In genomic region chr10:119447930-119448329, GRCm38 (mm10) we compare ENCODE assay signal across 18 mouse cellular contexts. TPM values are rescaled to one million over a fixed set of nuclear protein-coding genes. Genes with fewer than 3 reads are reported as not detected.
A peak's percentile ranks its signal among the peaks of the same experiment; 100 is the strongest.
DNase-seq lines count a peak whose midpoint lies in the region; ATAC-seq and TF ChIP-seq lines count a peak whose summit lies in the region.
"Had no signal": no experiment of that assay in that cellular context is flagged by ENCODE, and none has a peak within 500 bp of the region (broad histone marks: within the 10 kb centered on the region; RNA-seq: fewer than 3 reads in every experiment).

No protein-coding gene starts in this region.

- H3K4me1 ChIP-seq in liver, embryonic 15.5 days (replicated peaks), result no peaks in the 10 kb centered on the region
- H3K4me1 ChIP-seq in lung, embryonic 15.5 days, result no peaks in the 10 kb centered on the region
- H3K4me1 ChIP-seq in intestine, postnatal 0 days (replicated peaks; ENCODE audit: control insufficient read depth, insufficient read depth, low read length), result no peaks in the 10 kb centered on the region
- H3K4me1 ChIP-seq: heart, embryonic 15.5 days had no signal

- H3K4me3 ChIP-seq in liver, embryonic 15.5 days (replicated peaks), result no peak overlapping the region
- H3K4me3 ChIP-seq in lung, embryonic 15.5 days, result no peak overlapping the region
- no peak overlapping the region for H3K4me3 ChIP-seq in intestine, postnatal 0 days (ENCODE audit: low read depth, low read length)
- H3K4me3 ChIP-seq: embryonic facial prominence, embryonic 10.5 days; forebrain, embryonic 13.5 days; heart, adult 2 months; heart, embryonic 15.5 days had no signal

- 47% methylated on average over 3 of the region's 3 CpGs for WGBS in liver, embryonic 15.5 days (ENCODE audit: insufficient replicate concordance)
- WGBS in lung, embryonic 15.5 days, result 65% methylated on average over 3 of the region's 3 CpGs
- WGBS in intestine, postnatal 0 days, result 42% methylated on average over 3 of the region's 3 CpGs

- H3K27ac ChIP-seq in liver, embryonic 15.5 days (replicated peaks), result no peak overlapping the region
- H3K27ac ChIP-seq in lung, embryonic 15.5 days, result no peak overlapping the region
- H3K27ac ChIP-seq in intestine, postnatal 0 days (ENCODE audit: low read depth, low read length), result no peak overlapping the region
- H3K27ac ChIP-seq: embryonic facial prominence, embryonic 10.5 days; forebrain, embryonic 13.5 days; heart, adult 2 months; heart, embryonic 15.5 days had no signal

- peaks cover 11% of the 10 kb centered on the region for H3K27me3 ChIP-seq in liver, embryonic 15.5 days
- peaks cover 7% of the 10 kb centered on the region; the same call in 1 of the 2 replicates for H3K27me3 ChIP-seq in lung, embryonic 15.5 days
- peaks cover 6% of the 10 kb centered on the region; the same call in 1 of the 2 replicates for H3K27me3 ChIP-seq in intestine, postnatal 0 days (replicated peaks; ENCODE audit: control insufficient read depth, insufficient read depth, low read length)
- H3K27me3 ChIP-seq: forebrain, embryonic 13.5 days had no signal

- DNase-seq in liver, result no peak
- no peak for DNase-seq in lung, adult 18-20 months
- DNase-seq in right cerebral cortex, postnatal 36 days (ENCODE audit: low spot score in 2 of 2), result no peak
- DNase-seq: adrenal gland, adult 2 months; adrenal gland, postnatal 25 days; cerebellum, adult 18-20 months; cerebellum, adult 9-11 months; forebrain, postnatal 0 days; gastrocnemius, postnatal 14 days; heart, adult 2 months; heart, postnatal 14 days had no signal

- H3K9ac ChIP-seq in liver, embryonic 15.5 days, result no peak overlapping the region
- H3K9ac ChIP-seq in lung, embryonic 15.5 days, result no peak overlapping the region
- H3K9ac ChIP-seq in intestine, postnatal 0 days (ENCODE audit: low read depth, low read length), result no peak overlapping the region
- H3K9ac ChIP-seq: forebrain, embryonic 13.5 days; forebrain, postnatal 0 days; heart, embryonic 15.5 days had no signal

- H3K4me2 ChIP-seq in liver, embryonic 15.5 days, result peak overlapping the region; percentile 32
- H3K4me2 ChIP-seq in lung, embryonic 15.5 days, result peak overlapping the region; percentile 11; the same call in 1 of the 2 replicates
- H3K4me2 ChIP-seq in intestine, postnatal 0 days (replicated peaks; ENCODE audit: low read depth), result peak overlapping the region; percentile 57
- H3K4me2 ChIP-seq: forebrain, embryonic 13.5 days; heart, embryonic 11.5 days; heart, embryonic 15.5 days had no signal

- TF ChIP-seq CTCF in intestine, postnatal 0 days (IDR thresholded peaks at IDR 0.05; ENCODE audit: low read depth), result no peak

- no peaks in the 10 kb centered on the region for H3K36me3 ChIP-seq in liver, embryonic 15.5 days (replicated peaks)
- H3K36me3 ChIP-seq in lung, embryonic 15.5 days, result no peaks in the 10 kb centered on the region
- no peaks in the 10 kb centered on the region for H3K36me3 ChIP-seq in intestine, postnatal 0 days (ENCODE audit: control insufficient read depth, insufficient read depth)
- H3K36me3 ChIP-seq: embryonic facial prominence, embryonic 10.5 days; heart, embryonic 15.5 days had no signal

- H3K9me3 ChIP-seq in liver, embryonic 15.5 days (replicated peaks), result no peaks in the 10 kb centered on the region
- H3K9me3 ChIP-seq in lung, embryonic 15.5 days, result no peaks in the 10 kb centered on the region
- H3K9me3 ChIP-seq in intestine, postnatal 0 days (ENCODE audit: control insufficient read depth), result no peaks in the 10 kb centered on the region
- H3K9me3 ChIP-seq: embryonic facial prominence, embryonic 10.5 days; forebrain, embryonic 13.5 days; heart, embryonic 15.5 days had no signal

- no peak for ATAC-seq in liver, embryonic 15.5 days (ENCODE audit: insufficient read depth)
- ATAC-seq in lung, embryonic 15.5 days (ENCODE audit: borderline replicate concordance, extremely low read depth, low FRiP score, low TSS enrichment), result no peak
- ATAC-seq in intestine, postnatal 0 days, result peak; percentile 77
- ATAC-seq: forebrain, embryonic 13.5 days; forebrain, postnatal 0 days had no signal

RNA-seq across cellular contexts. Expression of gene Grip1, which starts 5.7 kb away (rescaled TPM):
- 0.53 and 0.55 TPM in 2 replicates for polyA plus RNA-seq in liver, embryonic 15.5 days (2015; fragmentation: Nextera tagmentation; extraction: Ambion mirVana)
- 1.7 TPM in 2 replicates for polyA plus RNA-seq in lung, embryonic 15.5 days (2015; fragmentation: Nextera tagmentation; extraction: Ambion mirVana)
- polyA plus RNA-seq in intestine, postnatal 0 days (2015; fragmentation: Nextera tagmentation; extraction: Ambion mirVana), result 0.48 and 0.69 TPM in 2 replicates
